Mouse (Mus musculus): ENCODE results near the gene Suv39h1.
"Not testable (repeated sequence)": the region's sequence is repeated elsewhere in the genome, so short reads cannot be mapped to it uniquely, and the experiment has no call there.

The Suv39h1 gene

GRCm38 (mm10) chrX:8074430-8075014 is at the start of gene Suv39h1:
TSS of gene Suv39h1 (minus strand) at chrX:8074760.
- DNase-seq = peak; percentile 95

- DNase-seq = no peak
Measured at GRCm38 (mm10) chrX:8123821-8124470, 49.4 kb upstream of the Suv39h1 start.

DNA sequence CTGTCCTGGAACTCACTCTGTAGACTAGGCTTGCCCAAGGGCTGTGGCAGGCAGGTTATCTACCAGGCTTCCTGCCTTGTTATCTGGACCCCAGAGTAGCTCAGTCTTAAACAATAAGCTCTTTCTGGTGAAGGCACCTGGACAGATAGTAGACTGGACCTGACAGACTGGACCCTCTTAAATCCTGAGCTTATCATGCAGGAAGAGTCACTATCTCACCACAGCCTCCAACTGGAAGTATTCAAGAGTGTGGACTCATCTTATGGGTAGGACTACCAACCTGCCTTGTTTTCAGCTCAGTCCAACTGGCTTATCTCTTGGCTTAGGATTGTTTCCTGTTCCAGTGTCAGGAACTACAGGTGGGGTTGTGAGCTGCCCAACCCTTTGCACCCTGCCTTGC is 42.7 kb upstream of the Suv39h1 start:
- DNase-seq = no peak

- DNase-seq = no peak
Measured at GRCm38 (mm10) chrX:8115275-8115674, 40.7 kb upstream of the Suv39h1 start.

- DNase-seq = no peak
Measured at GRCm38 (mm10) chrX:8105019-8105418, 30.5 kb upstream of the Suv39h1 start.

- DNase-seq = no peak
Measured at GRCm38 (mm10) chrX:8102213-8102668, 27.7 kb upstream of the Suv39h1 start.

DNA sequence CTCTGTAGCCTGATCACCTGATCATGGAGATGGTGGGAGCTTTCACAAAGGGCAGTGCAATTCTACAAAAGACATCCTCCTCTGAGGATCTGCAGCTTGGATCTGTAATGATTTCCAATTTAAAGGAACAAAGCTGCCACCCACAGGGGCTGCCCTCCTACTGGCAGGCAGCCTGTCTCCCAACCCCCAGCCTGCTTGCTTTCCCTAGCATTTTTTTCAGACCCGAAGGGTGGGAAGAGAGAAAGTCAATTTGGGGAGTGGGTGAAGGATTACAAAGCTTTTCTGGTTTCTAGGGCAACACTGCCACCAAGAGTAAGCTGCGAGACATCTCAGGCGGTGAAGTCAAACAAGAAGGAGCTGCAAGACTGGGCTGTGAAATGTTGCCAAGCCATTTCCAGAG is 26.5 kb upstream of the Suv39h1 start:
- peak; percentile 50 for DNase-seq

DNA sequence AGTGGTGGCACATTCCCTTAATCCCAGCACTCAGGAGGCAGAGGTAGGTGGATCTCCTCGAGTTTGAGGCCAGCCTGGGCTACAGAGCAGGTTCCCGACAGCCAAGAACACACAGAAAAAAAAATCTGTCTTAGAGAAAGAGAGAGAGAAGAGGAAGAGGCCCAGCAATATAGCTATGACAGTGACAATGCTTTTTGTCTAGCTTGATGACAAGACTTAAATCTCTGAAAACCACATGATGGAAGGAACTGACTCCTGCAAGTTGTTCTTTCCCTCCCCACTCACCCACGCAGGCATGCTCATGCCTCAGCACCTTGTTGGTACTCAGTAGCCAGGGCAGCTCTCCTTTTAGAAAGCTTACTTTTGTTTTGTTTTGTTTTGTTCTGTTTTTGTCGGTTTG is 24.9 kb upstream of the Suv39h1 start:
- DNase-seq = no peak

DNA sequence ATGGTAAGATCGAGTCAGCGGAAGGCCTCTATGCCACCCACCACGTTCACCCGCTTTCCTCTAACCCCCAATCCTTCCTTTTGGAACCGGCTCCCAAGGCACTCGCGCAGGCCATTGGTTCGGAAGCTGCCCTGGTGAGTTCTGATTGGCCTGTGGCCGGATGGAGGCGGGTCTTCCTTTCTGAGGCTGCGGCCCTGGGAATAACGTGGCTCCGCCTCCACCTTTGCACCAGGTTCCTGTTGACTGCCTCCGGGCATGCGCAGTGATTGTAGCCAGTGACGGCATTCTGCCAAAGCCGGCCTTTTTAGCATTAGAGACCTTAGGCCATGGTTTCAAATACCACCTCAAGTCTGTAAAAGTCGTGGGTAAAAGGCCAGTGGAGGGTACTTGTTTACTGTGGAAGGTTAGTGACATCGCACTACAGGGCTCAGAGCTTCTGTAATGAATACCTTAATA is 22.3 kb upstream of the Suv39h1 start:
- DNase-seq = peak; percentile 96

DNA sequence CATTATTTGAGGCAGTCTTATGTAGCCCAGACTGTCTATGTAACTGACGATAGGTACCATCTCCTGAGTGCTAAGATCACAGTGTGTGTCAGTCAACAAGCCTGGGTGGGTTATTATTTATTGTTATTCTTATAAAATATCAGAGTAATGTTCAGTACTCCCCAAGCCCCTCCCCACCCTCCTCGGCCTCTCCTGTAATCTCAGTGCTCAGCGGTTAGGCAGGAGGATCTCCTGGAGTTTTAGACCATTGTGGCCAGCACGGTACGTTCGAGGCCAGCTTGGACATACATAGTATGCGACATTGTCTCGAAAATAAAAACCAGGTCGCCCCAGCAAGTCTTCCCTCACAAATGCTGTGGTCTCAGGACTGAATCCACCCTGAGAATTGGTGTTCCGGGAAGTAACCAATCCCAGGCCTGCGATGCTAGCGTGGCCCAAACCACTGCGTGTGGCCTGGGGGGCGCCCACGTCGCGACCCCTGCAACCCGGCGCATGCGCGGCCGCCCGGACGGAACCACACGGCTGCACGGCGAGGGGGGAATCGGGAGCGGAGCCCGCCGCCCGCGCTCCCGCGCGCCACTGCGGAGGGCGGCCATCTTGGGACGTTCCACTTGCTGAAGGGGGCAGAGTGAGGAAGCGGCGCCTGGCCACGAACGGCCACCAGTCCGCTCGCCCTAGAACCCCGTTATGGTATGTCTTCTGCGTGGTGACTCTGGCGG is 21.7 kb upstream of the Suv39h1 start:
- DNase-seq = peak; percentile 73

DNA sequence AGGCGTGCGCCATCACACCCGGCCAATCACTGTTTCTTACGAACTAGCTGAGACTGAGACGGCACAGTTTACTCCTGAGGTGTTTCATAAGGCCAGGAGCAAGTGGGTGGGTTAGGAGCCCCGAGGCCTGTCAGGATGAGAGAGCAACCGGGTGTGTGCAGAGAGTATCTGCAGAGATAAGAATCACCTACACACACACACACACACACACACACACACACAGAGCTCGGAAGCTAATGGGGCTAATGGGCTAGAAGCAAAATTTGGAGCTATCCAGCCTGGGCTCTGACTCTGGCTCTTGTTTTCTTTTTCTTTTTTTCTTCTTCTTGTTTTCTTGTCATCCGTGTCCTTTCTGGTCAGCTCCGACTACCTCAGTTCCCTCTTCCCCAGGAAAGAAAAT is 21.0 kb upstream of the Suv39h1 start:
- peak; percentile 2 for DNase-seq

GRCm38 (mm10) chrX:8090954-8091347 is 16.4 kb upstream of the Suv39h1 start:
- not testable (repeated sequence) for DNase-seq

DNA sequence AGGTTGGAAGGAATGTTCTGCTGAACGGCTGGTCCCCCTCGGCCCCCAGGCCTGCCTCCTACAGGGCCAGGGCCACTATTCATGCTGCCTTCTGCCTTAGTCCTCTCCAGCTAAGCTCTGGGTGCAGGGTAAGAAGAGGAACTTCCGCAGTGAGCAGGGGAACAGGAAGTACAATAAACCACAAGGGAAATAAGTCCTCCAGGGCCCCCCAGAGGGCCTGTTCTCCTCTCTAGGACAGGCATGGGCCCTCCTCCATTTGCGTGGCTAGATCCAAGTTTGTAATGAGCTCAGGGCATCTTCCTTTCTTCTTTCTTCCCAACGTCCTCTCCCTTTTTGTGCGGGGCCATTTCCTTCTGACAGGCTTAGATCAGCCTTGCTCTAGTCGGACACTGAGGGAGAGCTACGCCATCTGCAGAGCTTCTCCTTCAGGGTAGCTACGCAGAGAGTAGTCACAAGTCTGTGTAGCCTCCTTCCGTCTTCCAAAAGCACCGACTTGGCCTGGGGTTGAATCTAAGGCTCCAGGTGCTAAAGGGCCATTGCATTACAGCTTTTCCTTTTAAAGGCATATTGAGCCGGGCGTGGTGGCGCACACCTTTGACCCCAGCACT is 15.9 kb upstream of the Suv39h1 start, which contains the start of gene Was:
Was (minus strand) TSS at position 153 of the 608 bp plus-strand sequence.
- no peak for DNase-seq

DNA sequence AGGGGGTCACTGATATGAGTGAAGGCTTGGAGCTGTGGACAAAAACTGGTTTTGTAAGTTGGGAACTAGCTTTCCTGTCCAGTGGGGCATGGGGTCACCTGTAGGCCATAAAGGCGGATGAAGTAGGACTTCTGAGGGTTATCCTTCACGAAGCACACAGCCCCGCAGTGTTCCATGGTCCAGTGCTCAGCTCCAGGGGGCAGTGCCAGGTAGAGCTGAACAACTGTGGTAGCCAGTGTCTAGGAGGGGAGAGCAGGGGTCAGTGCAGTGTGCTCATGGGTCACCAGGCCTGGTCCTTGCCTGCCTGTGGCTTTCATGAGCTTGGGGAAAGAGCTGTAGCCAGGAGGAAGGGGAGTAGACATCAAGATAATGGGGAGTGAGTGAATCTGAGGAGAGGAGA is 15.2 kb upstream of the Suv39h1 start:
- DNase-seq = no peak

DNA sequence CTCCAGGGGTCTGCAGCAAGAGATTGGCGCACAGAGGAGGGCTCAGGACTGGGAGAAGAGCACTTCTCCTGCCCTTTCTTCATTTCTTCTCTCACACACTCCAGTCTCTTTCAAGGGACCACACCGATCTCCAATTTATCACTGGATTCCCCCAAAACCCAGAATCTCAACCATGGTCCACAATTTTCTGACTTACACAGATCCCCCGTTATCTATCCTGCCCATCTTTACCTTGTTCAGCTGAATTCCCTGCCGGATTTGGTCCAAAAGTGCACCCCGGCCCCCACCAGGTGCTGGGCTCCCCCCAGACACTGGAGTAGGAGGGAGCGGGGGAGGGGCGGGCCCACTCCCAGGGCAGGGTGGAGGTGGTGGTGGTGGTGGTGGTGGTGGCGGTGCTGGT is 11.1 kb upstream of the Suv39h1 start:
- DNase-seq = no peak

DNA sequence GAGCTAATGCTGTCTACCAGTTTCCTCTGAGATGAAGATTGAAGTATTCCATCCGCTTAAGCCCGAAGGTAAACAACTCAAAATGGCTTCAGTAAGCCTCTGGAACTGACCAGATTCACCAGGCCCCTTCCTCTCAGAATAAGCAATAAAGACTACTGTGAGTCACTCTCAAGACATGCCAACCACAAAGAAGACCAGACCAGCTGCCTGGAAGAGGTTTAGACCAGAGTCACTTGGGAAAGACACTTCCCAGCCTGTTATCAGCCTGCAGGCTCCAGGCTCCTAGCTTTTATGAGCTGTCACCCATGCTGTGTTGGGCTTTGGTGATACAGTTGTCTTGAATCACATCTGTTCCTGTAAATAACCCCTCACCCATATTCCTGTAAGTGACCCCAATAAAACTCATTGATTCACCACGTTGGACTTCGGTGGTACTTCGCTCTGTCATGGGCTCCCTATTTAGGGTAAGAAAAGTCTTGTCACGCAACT is 10.3 kb upstream of the Suv39h1 start:
- no peak for DNase-seq

GRCm38 (mm10) chrX:8075104-8075503 is 544 bp upstream of the Suv39h1 start:
- no peak for DNase-seq

DNA sequence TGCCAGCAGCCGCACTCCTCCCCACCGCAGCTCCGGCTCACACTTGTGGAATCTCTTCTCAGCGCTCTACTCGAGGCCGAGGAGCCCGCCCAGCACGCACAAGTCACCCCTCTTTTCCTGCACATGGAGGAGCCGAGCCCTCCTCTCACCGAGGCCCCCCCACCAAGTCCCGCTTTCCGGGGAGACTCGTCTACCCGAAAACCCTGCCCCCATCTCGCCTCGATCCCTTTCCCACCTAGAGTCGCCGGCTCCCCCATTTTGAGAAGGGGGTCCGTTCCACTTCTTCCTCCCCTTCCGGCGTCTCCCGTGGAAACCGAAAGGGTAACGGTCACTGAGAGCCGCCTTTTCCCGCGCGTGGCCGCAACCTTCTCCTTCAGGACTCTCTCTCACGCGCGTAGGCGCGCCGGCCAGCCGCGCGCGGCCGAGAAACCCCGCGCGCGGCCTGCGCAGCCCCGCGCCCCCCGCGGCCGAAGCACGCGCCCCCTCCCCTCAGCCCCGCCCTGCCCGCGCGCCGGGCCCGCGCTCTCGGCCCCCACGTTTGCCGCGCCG is 605 bp downstream of the Suv39h1 start:
- DNase-seq = peak; percentile 3

- DNase-seq = no peak
Measured at GRCm38 (mm10) chrX:8069166-8069565, 5.4 kb downstream of the Suv39h1 start.

DNA sequence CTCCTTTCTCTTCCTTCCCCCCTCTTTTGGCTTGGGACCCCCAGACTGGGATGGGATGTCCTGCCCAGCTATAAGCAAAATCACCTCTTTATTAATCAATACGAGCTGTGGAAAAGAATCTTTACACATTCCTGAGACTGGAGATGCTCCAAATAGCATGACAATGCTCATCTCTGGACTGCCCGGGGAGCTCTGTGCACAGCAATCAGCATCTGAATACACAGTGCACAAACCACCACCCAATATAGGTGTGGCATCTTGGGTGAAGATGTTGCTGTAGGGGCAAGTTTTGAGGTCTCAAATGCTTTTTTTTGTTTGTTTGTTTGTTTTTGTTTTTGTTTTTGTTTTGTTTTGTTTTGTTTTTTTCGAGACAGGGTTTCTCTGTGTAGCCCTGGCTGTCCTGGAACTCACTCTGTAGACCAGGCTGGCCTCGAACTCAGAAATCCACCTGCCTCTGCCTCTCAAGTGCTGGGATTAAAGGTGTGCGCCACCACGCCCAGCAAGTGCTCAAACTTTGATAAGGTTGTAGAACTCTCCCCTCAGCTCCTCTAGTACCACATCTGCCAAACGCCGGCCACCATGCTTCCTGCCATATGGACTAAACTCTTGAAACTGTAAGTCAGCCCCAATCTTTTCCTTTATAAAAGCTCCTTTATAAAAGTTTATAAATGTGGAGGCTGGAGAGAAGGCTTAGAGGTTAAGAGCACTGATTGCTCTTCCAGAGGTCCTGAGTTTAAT is 23.3 kb downstream of the Suv39h1 start:
- DNase-seq = not testable (repeated sequence)

GRCm38 (mm10) chrX:8033009-8033408 is 41.6 kb downstream of the Suv39h1 start:
- no peak for DNase-seq

DNA sequence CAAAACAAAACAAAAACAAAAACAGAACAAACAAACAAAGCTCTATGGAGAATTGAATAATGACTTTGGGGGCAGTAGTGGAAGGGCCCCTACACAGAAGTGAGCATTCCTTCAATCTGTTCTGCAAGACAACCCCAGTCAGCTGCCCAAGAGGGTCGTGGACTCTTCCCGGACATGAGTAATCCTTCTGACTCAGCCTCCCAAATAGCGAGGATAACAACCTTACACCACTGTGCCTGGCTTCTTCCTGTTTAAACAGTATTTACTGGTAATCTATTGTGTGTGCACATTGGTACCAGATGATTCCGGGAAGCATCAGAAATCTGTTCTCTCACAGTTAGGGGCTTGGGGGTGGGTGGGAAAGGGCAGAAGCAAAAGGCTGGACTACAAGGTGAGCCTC is 47.7 kb downstream of the Suv39h1 start:
- DNase-seq = no peak
